Mouse (Mus musculus): ENCODE measurements around the gene Efna4. TPM values are rescaled to one million over a fixed set of nuclear protein-coding genes. Genes with fewer than 3 reads are reported as not detected.

Gene Efna4
- polyA plus RNA-seq, 1 experiment, result 1.1 TPM

- no peak for TF ChIP-seq CTCF (IDR thresholded peaks at IDR 0.05; ENCODE audit: control insufficient read depth, insufficient read depth, insufficient replicate concordance, low read depth, low read length)
- no peak for TF ChIP-seq POLR2A (IDR thresholded peaks at IDR 0.05; ENCODE audit: control insufficient read depth, low read depth, low read length)
- no peaks in the 10 kb centered on the region for H3K36me3 ChIP-seq (ENCODE audit: control insufficient read depth, insufficient read depth, low read length)
- H3K27me3 ChIP-seq (ENCODE audit: control insufficient read depth, insufficient read depth, low read length), result no peaks in the 10 kb centered on the region
- peaks cover 21% of the 10 kb centered on the region for H3K4me1 ChIP-seq (ENCODE audit: control insufficient read depth, insufficient read depth, low read length)
- H3K27ac ChIP-seq (ENCODE audit: control insufficient read depth, insufficient read depth, low read depth, low read length), result peak overlapping the region; percentile 30; the same call in 1 of the 2 replicates
- H3K4me3 ChIP-seq (ENCODE audit: control insufficient read depth, low read depth, low read length), result peak overlapping the region; percentile 84
These were observed 11.4 kb upstream of the Efna4 start for GRCm38 (mm10) chr3:89348911-89349868.

GRCm38 (mm10) chr3:89347916-89348315, 10.1 kb upstream of the Efna4 start:
- Histone ChIP-seq H3K27ac (ENCODE audit: control insufficient read depth, insufficient read depth, low read depth, low read length) (no peak overlapping the region), H3K27me3 (ENCODE audit: control insufficient read depth, insufficient read depth, low read length) (no peaks in the 10 kb centered on the region)

GRCm38 (mm10) chr3:89346815-89347540, 9.2 kb upstream of the Efna4 start:
- H3K27me3 ChIP-seq (ENCODE audit: control insufficient read depth, insufficient read depth, low read length), result no peaks in the 10 kb centered on the region
- H3K27ac ChIP-seq (ENCODE audit: control insufficient read depth, insufficient read depth, low read depth, low read length), result no peak overlapping the region
- H3K4me1 ChIP-seq (ENCODE audit: control insufficient read depth, insufficient read depth, low read length), result peaks cover 19% of the 10 kb centered on the region
- H3K4me3 ChIP-seq (ENCODE audit: control insufficient read depth, low read depth, low read length), result no peak overlapping the region
- H3K36me3 ChIP-seq (ENCODE audit: control insufficient read depth, insufficient read depth, low read length), result no peaks in the 10 kb centered on the region
- TF ChIP-seq CTCF (IDR thresholded peaks at IDR 0.05; ENCODE audit: control insufficient read depth, insufficient read depth, insufficient replicate concordance, low read depth, low read length) (no peak), POLR2A (IDR thresholded peaks at IDR 0.05; ENCODE audit: control insufficient read depth, low read depth, low read length) (no peak)

More at GRCm38 (mm10) chr3:89347916-89348315, 10.1 kb upstream of the Efna4 start:
- H3K36me3 ChIP-seq (ENCODE audit: control insufficient read depth, insufficient read depth, low read length), result no peaks in the 10 kb centered on the region
- H3K4me3 ChIP-seq (ENCODE audit: control insufficient read depth, low read depth, low read length), result no peak overlapping the region
- TF ChIP-seq POLR2A (IDR thresholded peaks at IDR 0.05; ENCODE audit: control insufficient read depth, low read depth, low read length) (no peak), CTCF (IDR thresholded peaks at IDR 0.05; ENCODE audit: control insufficient read depth, insufficient read depth, insufficient replicate concordance, low read depth, low read length) (no peak)
- H3K4me1 ChIP-seq (ENCODE audit: control insufficient read depth, insufficient read depth, low read length), result peaks cover 21% of the 10 kb centered on the region

GRCm38 (mm10) chr3:89343279-89343678, 5.5 kb upstream of the Efna4 start:
- Histone ChIP-seq H3K4me3 (ENCODE audit: control insufficient read depth, low read depth, low read length) (no peak overlapping the region), H3K27me3 (ENCODE audit: control insufficient read depth, insufficient read depth, low read length) (no peaks in the 10 kb centered on the region), H3K36me3 (ENCODE audit: control insufficient read depth, insufficient read depth, low read length) (no peaks in the 10 kb centered on the region), H3K4me1 (ENCODE audit: control insufficient read depth, insufficient read depth, low read length) (peaks cover 3% of the 10 kb centered on the region; the same call in 1 of the 2 replicates), H3K27ac (ENCODE audit: control insufficient read depth, insufficient read depth, low read depth, low read length) (no peak overlapping the region)
- TF ChIP-seq POLR2A (IDR thresholded peaks at IDR 0.05; ENCODE audit: control insufficient read depth, low read depth, low read length) (no peak), CTCF (IDR thresholded peaks at IDR 0.05; ENCODE audit: control insufficient read depth, insufficient read depth, insufficient replicate concordance, low read depth, low read length) (no peak)

GRCm38 (mm10) chr3:89341794-89342193, 4.0 kb upstream of the Efna4 start:
- TF ChIP-seq CTCF (IDR thresholded peaks at IDR 0.05; ENCODE audit: control insufficient read depth, insufficient read depth, insufficient replicate concordance, low read depth, low read length), result no peak
- TF ChIP-seq POLR2A (IDR thresholded peaks at IDR 0.05; ENCODE audit: control insufficient read depth, low read depth, low read length), result no peak
- no peaks in the 10 kb centered on the region for H3K36me3 ChIP-seq (ENCODE audit: control insufficient read depth, insufficient read depth, low read length)

GRCm38 (mm10) chr3:89340465-89340864, 2.6 kb upstream of the Efna4 start:
- TF ChIP-seq CTCF (IDR thresholded peaks at IDR 0.05; ENCODE audit: control insufficient read depth, insufficient read depth, insufficient replicate concordance, low read depth, low read length) (peak; percentile 77), POLR2A (IDR thresholded peaks at IDR 0.05; ENCODE audit: control insufficient read depth, low read depth, low read length) (no peak)
- Histone ChIP-seq H3K27me3 (ENCODE audit: control insufficient read depth, insufficient read depth, low read length) (no peaks in the 10 kb centered on the region), H3K36me3 (ENCODE audit: control insufficient read depth, insufficient read depth, low read length) (no peaks in the 10 kb centered on the region), H3K27ac (ENCODE audit: control insufficient read depth, insufficient read depth, low read depth, low read length) (no peak overlapping the region), H3K4me3 (ENCODE audit: control insufficient read depth, low read depth, low read length) (no peak overlapping the region), H3K4me1 (ENCODE audit: control insufficient read depth, insufficient read depth, low read length) (peaks cover 10% of the 10 kb centered on the region)

More at GRCm38 (mm10) chr3:89341794-89342193, 4.0 kb upstream of the Efna4 start:
- H3K27ac ChIP-seq (ENCODE audit: control insufficient read depth, insufficient read depth, low read depth, low read length), result no peak overlapping the region
- no peak overlapping the region for H3K4me3 ChIP-seq (ENCODE audit: control insufficient read depth, low read depth, low read length)
- peaks cover 10% of the 10 kb centered on the region for H3K4me1 ChIP-seq (ENCODE audit: control insufficient read depth, insufficient read depth, low read length)
- no peaks in the 10 kb centered on the region for H3K27me3 ChIP-seq (ENCODE audit: control insufficient read depth, insufficient read depth, low read length)

GRCm38 (mm10) chr3:89339416-89339815, 1.6 kb upstream of the Efna4 start:
- Histone ChIP-seq H3K4me1 (ENCODE audit: control insufficient read depth, insufficient read depth, low read length) (peaks cover 10% of the 10 kb centered on the region), H3K4me3 (ENCODE audit: control insufficient read depth, low read depth, low read length) (no peak overlapping the region)

More at GRCm38 (mm10) chr3:89339416-89339815, 1.6 kb upstream of the Efna4 start:
- no peak overlapping the region for H3K27ac ChIP-seq (ENCODE audit: control insufficient read depth, insufficient read depth, low read depth, low read length)
- H3K27me3 ChIP-seq (ENCODE audit: control insufficient read depth, insufficient read depth, low read length), result no peaks in the 10 kb centered on the region
- TF ChIP-seq CTCF (IDR thresholded peaks at IDR 0.05; ENCODE audit: control insufficient read depth, insufficient read depth, insufficient replicate concordance, low read depth, low read length) (peak; percentile 85), POLR2A (IDR thresholded peaks at IDR 0.05; ENCODE audit: control insufficient read depth, low read depth, low read length) (0 out of 2 replicates have a peak, but pooled peaks have one; percentile 10)
- no peaks in the 10 kb centered on the region for H3K36me3 ChIP-seq (ENCODE audit: control insufficient read depth, insufficient read depth, low read length)

Data from testis, adult 2 months (tissue).